Mouse (Mus musculus) G1E (cell line): ENCODE data around the gene Hoxa13. TPM values are rescaled to one million over a fixed set of nuclear protein-coding genes. Genes with fewer than 3 reads are reported as not detected.

Experiments used
- ATAC-seq: 2 replicates; pipeline ENCODE4 v1.8.0; 2016; ENCODE audit warnings: mild to moderate bottlenecking; ENCODE audit not compliant: insufficient number of reproducible peaks, poor library complexity, low FRiP score, severe bottlenecking; ENCODE audit errors: extremely low read depth
- DNase-seq: peaks from one replicate; pipeline ENCODE4 v3.0.0; 2012; ENCODE audit warnings: low spot score
- H3K27me3 ChIP-seq: 2 replicates; pipeline ENCODE4 v1.6.1; 2012; ENCODE audit warnings: mild to moderate bottlenecking, low read length, inconsistent platforms; ENCODE audit not compliant: insufficient read depth
- H3K36me3 ChIP-seq: replicated peaks from 2 replicates; pipeline ENCODE3; 2012; ENCODE audit warnings: mild to moderate bottlenecking, inconsistent platforms
- H3K4me1 ChIP-seq: 2 replicates; pipeline ENCODE4 v1.6.1; 2012; ENCODE audit warnings: low read depth, low read length, inconsistent platforms, mixed read lengths; ENCODE audit not compliant: insufficient read depth
- H3K4me3 ChIP-seq: 2 replicates; pipeline ENCODE4 v1.5.1; 2012; ENCODE audit warnings: low read depth, mild to moderate bottlenecking, inconsistent platforms, low read length, moderate library complexity, mixed read lengths
- H3K9me3 ChIP-seq: replicated peaks from 2 replicates; pipeline ENCODE4 v1.6.1; 2012; ENCODE audit warnings: inconsistent platforms
- CTCF ChIP-seq: IDR thresholded peaks from 2 replicates; pipeline ENCODE4 v1.5.1; 2012; ENCODE audit warnings: low read depth, low read length, inconsistent platforms, mixed read lengths
- GATA1 ChIP-seq: IDR thresholded peaks from 2 replicates; pipeline ENCODE4 v1.6.1; 2012; ENCODE audit warnings: borderline replicate concordance, low read length, inconsistent platforms, mixed read lengths
- GATA2 ChIP-seq: IDR thresholded peaks from 2 replicates; pipeline ENCODE4 v1.6.1; 2012; ENCODE audit warnings: low read depth, low read length, inconsistent platforms, borderline replicate concordance
- POLR2AphosphoS5 ChIP-seq: IDR thresholded peaks from 2 replicates; pipeline ENCODE4 v1.6.1; 2012; ENCODE audit warnings: low read depth, low read length, inconsistent platforms; ENCODE audit not compliant: insufficient replicate concordance
- TAL1 ChIP-seq: conservative IDR thresholded peaks from 2 replicates; pipeline ENCODE4 v1.6.1; 2012; ENCODE audit warnings: low read depth, low read length, inconsistent platforms, mixed read lengths
- polyA plus RNA-seq: library from polyadenylated mRNA; stranded (reverse); fragments of >175 nt; gene quantifications from 2 replicates; pipeline ENCODE4 v1.2.3, GENCODE M21; 2012
- total RNA-seq, 2 experiments: library from RNA; stranded (forward) in 1 of 2; stranded (reverse) in 1 of 2; fragments of 200-1000 nt in 1 of 2; fragments of >200 nt in 1 of 2; fragmentation: Nextera tagmentation in 1 of 2; gene quantifications; 2 replicates each; pipeline ENCODE4 v1.2.3; 2014 to 2017

The Hoxa13 gene
- total and polyA plus RNA-seq, 3 experiments: not detected

DNA sequence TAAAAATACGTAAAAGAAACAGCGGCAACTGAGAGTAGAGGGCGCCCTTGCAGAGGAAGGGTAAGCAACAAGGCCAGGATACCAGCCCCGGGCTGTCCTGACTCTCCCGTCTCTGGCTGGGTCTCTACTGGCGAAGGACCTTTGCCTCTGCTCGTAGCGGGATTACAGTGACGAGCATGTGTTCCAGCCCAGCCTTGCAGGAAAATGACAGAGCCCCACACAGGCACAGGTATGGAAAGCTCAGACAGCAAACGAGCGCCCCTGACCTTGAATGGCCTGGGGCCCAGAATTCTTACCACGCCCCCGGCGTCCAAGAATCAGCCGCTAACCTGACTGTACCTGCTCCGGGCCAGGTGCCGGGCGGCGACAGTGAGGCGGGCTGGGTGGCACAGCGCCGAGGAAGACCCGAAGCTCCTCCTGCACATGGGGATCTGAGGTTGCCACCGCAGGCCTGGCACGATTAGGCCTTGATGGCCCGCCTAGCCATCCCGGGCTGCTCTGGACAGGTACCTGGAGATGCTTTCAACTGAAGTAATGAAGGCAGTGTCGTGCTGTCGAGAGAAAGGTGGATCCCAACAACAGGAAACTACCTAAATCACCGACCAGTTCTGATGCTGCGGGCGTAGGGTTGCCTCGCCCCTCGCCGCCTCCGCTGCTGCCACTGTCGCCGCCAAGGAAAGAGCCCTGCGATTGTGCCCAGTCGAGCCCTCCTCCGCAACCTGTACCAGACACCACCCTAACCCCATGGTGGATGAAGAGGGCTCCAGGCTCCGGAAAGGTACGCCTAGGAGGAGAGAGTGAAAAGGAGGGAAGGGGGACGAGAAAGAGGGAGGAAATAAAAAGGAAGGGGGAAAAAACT, 30.9 kb downstream of the Hoxa13 start:
- peaks cover 11% of the 10 kb centered on the region for H3K9me3 ChIP-seq
- no peak overlapping the region for H3K4me3 ChIP-seq
- TF ChIP-seq POLR2AphosphoS5 (no peak), GATA2 (no peak), GATA1 (no peak), TAL1 (no peak), CTCF (no peak)
- H3K36me3 ChIP-seq: no peaks in the 10 kb centered on the region
- ATAC-seq (no peak), DNase-seq (no peak)
- H3K4me1 ChIP-seq: no peaks in the 10 kb centered on the region; the same call in 1 of the 2 replicates
- peaks cover 74% of the 10 kb centered on the region for H3K27me3 ChIP-seq

DNA sequence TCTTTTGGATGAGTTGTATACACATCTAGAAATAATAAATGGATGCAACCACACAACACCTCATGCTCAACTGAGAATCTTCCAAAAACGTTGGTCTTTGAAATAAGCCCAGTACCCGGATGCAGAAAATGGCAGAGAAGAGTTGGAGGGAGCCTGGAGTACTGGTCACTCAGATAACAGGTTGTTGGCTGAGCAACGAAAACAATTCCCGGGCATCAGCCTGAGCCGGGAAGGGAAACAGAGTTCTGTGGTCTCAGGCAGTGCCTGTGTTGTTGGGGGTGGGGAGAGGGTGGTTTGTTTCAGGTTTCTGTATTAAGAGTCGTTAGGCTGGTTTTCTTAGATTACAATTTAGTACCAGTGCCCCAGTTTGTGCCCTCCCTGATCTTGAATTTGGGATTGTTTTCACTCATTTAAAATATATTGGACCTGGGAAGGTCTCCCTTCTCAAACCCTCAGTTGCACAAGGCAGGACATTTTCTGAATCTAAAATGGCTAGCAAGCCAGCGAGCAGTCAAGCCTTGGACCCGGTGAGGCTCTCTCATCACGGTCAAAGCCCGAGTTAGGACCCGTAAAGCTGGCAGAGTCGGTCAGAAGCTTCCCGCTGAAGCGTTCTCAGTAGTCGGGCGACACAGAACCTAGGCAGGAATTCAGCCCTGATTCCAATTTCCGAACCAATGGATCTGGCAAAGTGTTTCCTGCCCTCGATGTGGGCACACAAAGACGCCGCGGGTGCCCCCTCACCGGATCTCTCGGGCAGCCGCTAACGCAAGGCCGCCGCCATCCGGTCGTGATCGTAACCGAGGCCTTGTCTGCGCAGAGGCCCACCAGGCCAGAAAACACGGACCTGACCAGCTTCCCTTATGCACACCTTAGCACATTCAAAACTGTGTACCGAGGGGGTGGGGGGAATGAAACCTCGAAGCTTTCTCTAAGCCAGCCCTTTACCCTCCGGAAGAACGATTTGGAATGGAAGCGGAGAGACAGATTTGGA, 31.9 kb downstream of the Hoxa13 start:
- ATAC-seq: no peak
- H3K27me3 ChIP-seq: peaks cover 78% of the 10 kb centered on the region
- no peaks in the 10 kb centered on the region for H3K36me3 ChIP-seq
- no peak for DNase-seq
- H3K4me3 ChIP-seq: no peak overlapping the region
- TF ChIP-seq GATA1: no peak
- no peak for TF ChIP-seq GATA2
- no peak for TF ChIP-seq CTCF
- TF ChIP-seq POLR2AphosphoS5: no peak
- TF ChIP-seq TAL1: no peak
- no peaks in the 10 kb centered on the region; the same call in 1 of the 2 replicates for H3K4me1 ChIP-seq
- peaks cover 1% of the 10 kb centered on the region; the same call in 1 of the 2 replicates for H3K9me3 ChIP-seq

DNA sequence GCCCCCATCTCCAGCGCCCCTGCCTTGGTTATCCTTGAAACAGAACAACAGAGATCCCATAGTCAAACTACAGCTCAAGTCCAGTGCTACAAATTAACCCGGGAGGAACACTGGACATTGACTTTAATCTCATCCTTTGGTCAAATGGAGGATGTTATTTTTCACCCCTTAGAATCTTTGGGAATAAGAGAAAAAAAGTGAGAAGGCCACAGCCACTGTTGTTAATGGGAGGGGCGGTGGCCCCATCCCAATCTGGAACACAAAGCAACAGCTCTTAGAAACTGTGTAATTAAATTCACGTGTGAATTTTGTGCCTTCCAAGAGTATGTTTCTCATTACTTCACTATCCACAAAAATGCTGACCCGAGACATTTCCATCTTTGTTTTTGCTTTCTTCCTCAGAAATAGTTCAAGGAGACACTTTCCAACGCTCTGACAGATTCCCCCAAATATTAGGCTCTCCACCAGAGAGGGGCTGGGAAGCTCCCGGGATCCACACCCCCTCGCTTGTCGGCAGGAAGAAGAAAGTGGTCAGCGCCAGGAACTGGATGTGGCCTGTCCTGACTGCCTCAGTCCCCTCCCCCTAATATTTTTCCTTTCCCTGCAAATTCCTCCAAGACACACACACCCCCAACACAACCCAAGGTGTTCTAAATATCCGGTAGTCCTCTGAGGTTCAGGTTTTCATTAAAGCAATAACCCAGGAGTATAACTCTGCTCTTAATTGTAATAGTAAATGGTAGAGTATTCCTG, 33.0 kb downstream of the Hoxa13 start:
- no peaks in the 10 kb centered on the region; the same call in 1 of the 2 replicates for H3K4me1 ChIP-seq
- peaks cover 69% of the 10 kb centered on the region for H3K27me3 ChIP-seq
- no peaks in the 10 kb centered on the region for H3K36me3 ChIP-seq
- TF ChIP-seq CTCF: no peak
- no peak for TF ChIP-seq TAL1
- TF ChIP-seq GATA1: no peak
- no peak for TF ChIP-seq POLR2AphosphoS5
- TF ChIP-seq GATA2: no peak
- DNase-seq: no peak
- no peaks in the 10 kb centered on the region for H3K9me3 ChIP-seq
- no peak overlapping the region for H3K4me3 ChIP-seq
- ATAC-seq: no peak

DNA sequence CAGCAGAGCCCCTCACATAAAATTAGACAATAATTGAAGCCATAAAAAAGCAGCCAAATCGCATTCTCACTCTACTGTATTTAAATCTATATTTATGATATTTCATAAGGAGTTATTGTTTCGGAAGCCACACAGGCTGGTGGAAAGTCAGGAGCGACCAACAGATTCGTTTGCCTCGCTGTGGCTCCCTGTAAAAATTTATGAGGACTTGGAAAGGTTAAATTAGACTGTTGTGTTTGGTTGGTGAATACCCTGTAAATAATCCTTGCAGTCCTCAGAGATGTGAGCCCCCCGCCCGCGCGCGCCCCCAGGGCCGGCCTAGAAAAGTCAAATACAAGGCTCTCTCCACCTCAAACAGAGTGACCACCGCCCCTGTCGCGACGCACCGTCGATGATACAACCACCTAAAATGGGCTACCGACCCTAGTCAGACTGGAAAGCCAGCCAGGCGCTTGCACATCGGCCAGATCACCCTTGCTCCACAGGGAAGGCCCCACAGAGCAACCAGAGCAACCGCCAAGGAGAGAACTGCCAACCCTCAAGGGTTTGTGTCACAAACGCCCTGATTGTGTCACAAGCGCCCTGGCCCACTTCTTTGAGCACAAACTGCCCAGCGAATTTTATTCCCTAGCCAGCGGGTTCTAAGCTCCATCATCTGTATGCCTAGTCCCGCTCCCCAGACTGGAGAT, 34.0 kb downstream of the Hoxa13 start:
- ATAC-seq (no peak), DNase-seq (no peak)
- TF ChIP-seq GATA2: no peak
- TF ChIP-seq CTCF: no peak
- TF ChIP-seq GATA1: no peak
- no peak for TF ChIP-seq TAL1
- no peak for TF ChIP-seq POLR2AphosphoS5
- Histone ChIP-seq H3K4me1 (peaks cover 5% of the 10 kb centered on the region; the same call in 1 of the 2 replicates), H3K27me3 (peaks cover 69% of the 10 kb centered on the region), H3K4me3 (no peak overlapping the region), H3K36me3 (no peaks in the 10 kb centered on the region), H3K9me3 (no peaks in the 10 kb centered on the region)

DNA sequence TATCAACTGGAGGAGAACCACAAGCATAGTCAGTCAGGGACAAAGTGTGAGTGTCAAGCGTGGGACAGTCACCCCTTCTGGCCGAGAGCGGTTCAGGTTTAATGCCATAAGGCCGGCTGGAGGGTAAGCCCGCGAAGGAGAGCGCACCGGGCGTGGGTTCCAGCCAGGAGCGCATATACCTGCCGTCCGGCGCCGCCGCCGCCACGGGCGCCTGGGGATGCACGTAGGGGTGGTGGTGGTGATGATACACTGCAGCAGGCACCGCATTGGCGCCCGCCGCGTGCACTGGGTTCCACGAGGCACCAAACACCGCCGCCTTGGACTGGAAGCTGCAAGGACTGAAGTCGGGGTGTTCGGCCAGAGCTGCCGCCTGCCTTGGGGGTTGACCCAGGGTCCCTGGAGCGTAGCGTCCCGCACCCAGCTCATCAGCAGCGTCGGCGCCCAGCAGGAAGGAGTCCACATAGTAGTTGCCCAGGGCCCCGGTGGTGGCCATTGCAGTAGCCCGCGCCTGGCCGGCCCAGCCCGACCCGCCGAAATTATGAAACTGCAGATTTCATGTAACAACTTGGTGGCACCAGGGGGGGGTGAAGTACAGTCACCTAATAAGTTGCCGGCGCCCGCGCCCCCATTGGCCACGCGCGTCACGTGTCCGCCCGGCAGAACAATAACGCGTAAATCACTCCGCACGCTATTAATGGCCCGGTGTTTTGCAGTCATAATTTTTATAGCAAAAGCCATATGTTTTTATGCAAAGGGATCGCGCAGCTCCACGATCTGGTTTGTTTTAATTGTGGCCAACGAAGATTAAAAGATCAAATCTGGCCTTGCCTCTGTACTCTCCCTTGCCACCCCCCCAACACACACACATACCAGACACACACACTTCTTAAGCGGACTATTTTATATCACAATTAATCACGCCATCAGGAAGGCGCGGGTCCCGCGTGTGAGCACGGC, 34.8 kb downstream of the Hoxa13 start:
- peaks cover 10% of the 10 kb centered on the region for H3K4me1 ChIP-seq
- TF ChIP-seq GATA1: no peak
- TF ChIP-seq GATA2: no peak
- TF ChIP-seq CTCF: no peak
- no peak for TF ChIP-seq POLR2AphosphoS5
- no peak for TF ChIP-seq TAL1
- peaks cover 73% of the 10 kb centered on the region for H3K27me3 ChIP-seq
- H3K4me3 ChIP-seq: no peak overlapping the region
- no peak for DNase-seq
- ATAC-seq: no peak
- no peaks in the 10 kb centered on the region for H3K9me3 ChIP-seq
- no peaks in the 10 kb centered on the region for H3K36me3 ChIP-seq
